Mouse (Mus musculus) heart, adult 9 months (tissue): ENCODE results near the gene Bmp6.

ENCODE experiments used
- DNase-seq, 2 experiments: peaks; one replicate each; pipeline ENCODE4 v3.0.0; 2022; ENCODE audit warnings: low spot score in 2 of 2

Bmp6 gene

GRCm38 (mm10) chr13:38544769-38545445, 200.0 kb downstream of the Bmp6 start:
- no peak for DNase-seq

- peak in 1 of 2 experiments; percentile 30 for DNase-seq
Observed at GRCm38 (mm10) chr13:38545460-38545859, 200.6 kb downstream of the Bmp6 start.

DNA sequence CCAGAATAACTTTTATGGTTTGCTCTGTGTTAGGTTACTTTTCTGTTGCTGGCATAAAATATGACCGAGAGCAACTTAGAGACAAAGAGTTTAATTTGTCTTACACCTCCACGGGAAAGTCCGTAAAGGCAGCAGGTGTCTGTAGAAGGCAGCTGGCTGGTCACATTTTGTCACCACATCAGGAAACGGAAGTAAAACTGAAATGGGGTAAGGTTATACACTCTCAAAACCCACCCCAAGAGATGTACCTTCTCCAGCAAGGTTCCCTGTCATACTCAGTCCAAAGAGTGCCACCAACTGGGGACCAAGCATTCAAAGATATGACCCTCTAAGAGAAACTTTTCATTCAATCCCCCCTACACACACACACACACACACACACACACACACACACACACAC, 201.8 kb downstream of the Bmp6 start:
- DNase-seq = no peak

DNA sequence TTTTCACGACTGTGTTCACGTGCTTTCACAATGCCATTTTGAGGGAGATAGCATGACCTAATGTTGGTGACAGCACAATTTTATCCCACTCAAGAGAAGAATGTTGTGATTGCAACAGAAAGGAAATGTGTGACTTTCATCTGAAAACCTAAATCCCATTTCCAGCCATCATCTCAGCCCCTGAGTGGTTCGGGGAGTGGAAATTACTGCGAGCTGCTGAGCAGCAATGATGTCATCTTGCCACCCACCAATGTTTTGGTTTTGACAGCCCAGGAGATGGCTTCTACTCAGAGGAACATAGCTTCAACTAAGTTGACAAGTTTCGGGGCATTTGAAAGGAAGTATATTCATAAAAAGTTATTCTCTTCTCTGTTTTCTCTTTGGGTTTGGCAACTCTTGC, 202.8 kb downstream of the Bmp6 start:
- no peak for DNase-seq

DNA sequence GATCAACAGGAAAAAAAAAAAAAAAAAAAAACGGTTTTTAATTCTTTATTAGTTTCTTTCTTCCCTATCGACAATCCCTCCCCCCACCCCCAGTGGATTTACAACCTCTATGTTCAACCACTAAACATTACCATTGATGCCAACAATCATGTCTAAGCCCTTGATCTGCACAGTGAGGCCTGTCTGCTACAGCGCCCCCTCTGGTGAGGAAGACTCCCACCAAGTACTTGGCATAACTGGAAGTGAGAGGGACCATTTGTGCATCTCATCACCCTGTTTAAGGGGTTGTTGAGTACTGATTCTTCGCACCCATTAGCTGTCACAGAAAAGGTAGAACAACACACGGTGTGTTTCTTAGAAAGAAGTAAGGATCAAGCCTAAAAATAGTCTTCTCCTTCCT, 203.8 kb downstream of the Bmp6 start:
- DNase-seq = no peak
